Mouse (Mus musculus): Measurements from ENCODE around the gene Casp9. TPM values are rescaled to one million over a fixed set of nuclear protein-coding genes. Genes with fewer than 3 reads are reported as not detected.
"Not testable (repeated sequence)": the region's sequence is repeated elsewhere in the genome, so short reads cannot be mapped to it uniquely, and the experiment has no call there.

Casp9 gene
- total RNA-seq, 1 experiment: 6.1 TPM

DNA sequence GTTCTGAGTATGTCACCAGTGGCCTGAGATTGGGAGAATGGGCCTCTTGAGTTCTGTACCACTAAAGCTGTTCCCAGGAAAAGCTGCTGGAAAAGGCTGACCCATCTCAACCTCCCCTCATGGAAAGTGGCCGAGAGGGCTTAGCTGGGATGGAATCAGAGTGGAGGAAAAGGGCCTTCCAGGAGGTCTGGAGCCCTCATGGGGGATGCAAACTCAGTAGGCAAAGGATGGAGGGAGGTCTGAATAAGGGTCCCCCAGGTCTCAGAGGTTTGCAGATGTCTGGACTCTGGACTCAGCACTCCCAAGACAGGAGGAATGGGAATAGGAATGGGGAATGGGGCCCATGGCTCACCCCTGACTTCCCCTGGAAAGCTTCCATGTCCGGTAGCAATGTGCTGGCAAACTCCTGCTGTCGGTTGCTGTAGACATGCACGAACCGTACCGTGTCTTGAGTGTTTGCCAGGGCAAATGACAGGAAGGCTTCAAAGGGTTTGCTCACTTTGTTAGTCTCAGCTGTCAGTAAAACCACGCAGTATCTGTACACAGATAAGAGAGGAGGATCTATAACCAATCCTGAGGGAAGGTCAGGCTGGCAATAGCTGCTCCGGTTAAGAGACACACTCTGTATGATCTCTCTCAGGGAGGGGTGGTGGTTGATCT lies 23.8 kb upstream of the Casp9 start:
- no peaks in the 10 kb centered on the region for H3K9me3 ChIP-seq (ENCODE audit: control insufficient read depth, insufficient read depth, low read depth, low read length)
- H3K4me1 ChIP-seq (ENCODE audit: control insufficient read depth in 2 of 2, insufficient read depth in 2 of 2, low read length in 2 of 2, poor library complexity in 1 of 2): peaks cover 0 to 5% of the 10 kb centered on the region in 2 experiments; a peak in 2 of 4 replicates
- in situ Hi-C loops (cut with MboI; ENCODE audit: low sequenced_read_pairs in 2 of 2, unreplicated experiment in 2 of 2): no loop called here
- peaks cover 18% of the 10 kb centered on the region; the same call in 1 of the 2 replicates for H3K36me3 ChIP-seq (ENCODE audit: control insufficient read depth, insufficient read depth, low read length, poor library complexity, severe bottlenecking)
- H3K27ac ChIP-seq (ENCODE audit: insufficient read depth, low read depth, low read length, poor library complexity, severe bottlenecking): no peak overlapping the region
- H3K9ac ChIP-seq (ENCODE audit: insufficient read depth, low read depth, low read length, poor library complexity, severe bottlenecking): no peak overlapping the region
- H3K4me3 ChIP-seq (ENCODE audit: insufficient read depth in 1 of 2, low read depth in 1 of 2, low read length in 2 of 2, poor library complexity in 1 of 2, severe bottlenecking in 1 of 2): no peak overlapping the region
- TF ChIP-seq CHD2 (IDR thresholded peaks at IDR 0.05; ENCODE audit: low read depth, low read length): no peak
- TF ChIP-seq HCFC1 (IDR thresholded peaks at IDR 0.05; ENCODE audit: borderline replicate concordance, insufficient read depth, low read length): no peak
- no peak for DNase-seq (ENCODE audit: low read depth, low spot score)

DNA sequence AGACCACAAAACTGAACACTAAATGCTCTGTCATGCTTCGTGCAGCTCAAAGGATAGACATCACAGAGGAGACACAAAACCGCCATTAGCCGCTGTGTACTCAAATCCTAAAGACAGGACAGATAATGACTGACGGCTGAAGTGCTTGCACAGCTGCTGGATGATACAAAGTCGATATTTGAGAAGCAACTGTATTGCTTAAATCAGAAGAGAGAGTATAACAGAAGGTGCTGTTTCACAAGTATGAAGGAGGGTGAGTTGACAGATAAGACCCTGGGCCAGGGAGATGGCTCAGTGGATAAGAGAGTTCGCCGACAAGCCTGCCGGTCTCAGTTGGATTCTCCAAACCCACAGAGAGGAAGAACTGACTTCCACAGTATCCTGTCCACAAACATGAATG lies 21.6 kb upstream of the Casp9 start:
- no peak for DNase-seq (ENCODE audit: low read depth, low spot score)
- Histone ChIP-seq H3K36me3 (ENCODE audit: control insufficient read depth, insufficient read depth, low read length, poor library complexity, severe bottlenecking) (peaks cover 16% of the 10 kb centered on the region; the same call in 1 of the 2 replicates), H3K27ac (ENCODE audit: insufficient read depth, low read depth, low read length, poor library complexity, severe bottlenecking) (no peak overlapping the region), H3K9me3 (ENCODE audit: control insufficient read depth, insufficient read depth, low read depth, low read length) (no peaks in the 10 kb centered on the region), H3K4me3 (ENCODE audit: insufficient read depth in 1 of 2, low read depth in 1 of 2, low read length in 2 of 2, poor library complexity in 1 of 2, severe bottlenecking in 1 of 2) (no peak overlapping the region), H3K9ac (ENCODE audit: insufficient read depth, low read depth, low read length, poor library complexity, severe bottlenecking) (no peak overlapping the region), H3K4me1 (ENCODE audit: control insufficient read depth in 2 of 2, insufficient read depth in 2 of 2, low read length in 2 of 2, poor library complexity in 1 of 2) (peaks cover 0 to 5% of the 10 kb centered on the region in 2 experiments; a peak in 2 of 4 replicates)
- in situ Hi-C loops (cut with MboI; ENCODE audit: low sequenced_read_pairs in 2 of 2, unreplicated experiment in 2 of 2): no loop called here
- TF ChIP-seq HCFC1 (IDR thresholded peaks at IDR 0.05; ENCODE audit: borderline replicate concordance, insufficient read depth, low read length): no peak
- no peak for TF ChIP-seq CHD2 (IDR thresholded peaks at IDR 0.05; ENCODE audit: low read depth, low read length)
- no peak for TF ChIP-seq ZC3H11A (IDR thresholded peaks at IDR 0.05; ENCODE audit: borderline replicate concordance, low read depth, low read length)
- no peak for TF ChIP-seq MAFK (IDR thresholded peaks at IDR 0.05; ENCODE audit: insufficient read depth, low read depth, low read length)
- no peak for TF ChIP-seq ZNF384 (IDR thresholded peaks at IDR 0.05; ENCODE audit: low read depth, low read length)

- H3K36me3 ChIP-seq (ENCODE audit: control insufficient read depth, insufficient read depth, low read length, poor library complexity, severe bottlenecking): peaks cover 17% of the 10 kb centered on the region; the same call in 1 of the 2 replicates
- H3K4me3 ChIP-seq (ENCODE audit: insufficient read depth in 1 of 2, low read depth in 1 of 2, low read length in 2 of 2, poor library complexity in 1 of 2, severe bottlenecking in 1 of 2); in situ Hi-C loops (cut with MboI; ENCODE audit: low sequenced_read_pairs in 2 of 2, unreplicated experiment in 2 of 2); H3K9ac ChIP-seq (ENCODE audit: insufficient read depth, low read depth, low read length, poor library complexity, severe bottlenecking); DNase-seq (ENCODE audit: low read depth, low spot score); H3K4me1 ChIP-seq (ENCODE audit: control insufficient read depth in 2 of 2, insufficient read depth in 2 of 2, low read length in 2 of 2, poor library complexity in 1 of 2); H3K9me3 ChIP-seq (ENCODE audit: control insufficient read depth, insufficient read depth, low read depth, low read length); H3K27ac ChIP-seq (ENCODE audit: insufficient read depth, low read depth, low read length, poor library complexity, severe bottlenecking): not testable (repeated sequence)
Measured at GRCm38 (mm10) chr4:141773019-141773418, 20.4 kb upstream of the Casp9 start.

DNA sequence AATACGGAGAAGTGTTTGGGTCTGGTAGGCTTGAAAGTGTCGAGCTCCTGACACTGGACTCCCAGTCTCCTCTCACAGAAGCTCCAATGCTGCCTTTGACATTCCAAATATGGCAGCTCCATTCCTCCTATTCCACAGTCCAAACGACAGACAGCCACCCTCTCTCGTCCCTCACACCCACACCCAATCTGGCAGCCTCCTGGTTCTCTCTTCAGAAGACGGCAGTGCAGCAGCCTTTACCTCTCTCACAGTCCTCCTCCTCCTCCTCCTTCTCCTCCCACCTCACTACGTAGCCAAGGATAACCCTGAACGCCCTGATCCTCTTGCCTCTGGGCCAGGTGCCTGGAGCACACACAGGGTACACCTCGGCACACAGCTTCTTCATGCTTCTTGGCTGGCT lies 13.6 kb upstream of the Casp9 start:
- Histone ChIP-seq H3K27ac (ENCODE audit: insufficient read depth, low read depth, low read length, poor library complexity, severe bottlenecking) (no peak overlapping the region), H3K4me1 (ENCODE audit: control insufficient read depth in 2 of 2, insufficient read depth in 2 of 2, low read length in 2 of 2, poor library complexity in 1 of 2) (no peaks in the 10 kb centered on the region), H3K4me3 (ENCODE audit: insufficient read depth in 1 of 2, low read depth in 1 of 2, low read length in 2 of 2, poor library complexity in 1 of 2, severe bottlenecking in 1 of 2) (no peak overlapping the region), H3K9me3 (ENCODE audit: control insufficient read depth, insufficient read depth, low read depth, low read length) (no peaks in the 10 kb centered on the region), H3K9ac (ENCODE audit: insufficient read depth, low read depth, low read length, poor library complexity, severe bottlenecking) (no peak overlapping the region), H3K36me3 (ENCODE audit: control insufficient read depth, insufficient read depth, low read length, poor library complexity, severe bottlenecking) (peaks cover 15% of the 10 kb centered on the region)
- TF ChIP-seq ZC3H11A (IDR thresholded peaks at IDR 0.05; ENCODE audit: borderline replicate concordance, low read depth, low read length): no peak
- TF ChIP-seq ZNF384 (IDR thresholded peaks at IDR 0.05; ENCODE audit: low read depth, low read length): no peak
- TF ChIP-seq MAFK (IDR thresholded peaks at IDR 0.05; ENCODE audit: insufficient read depth, low read depth, low read length): no peak
- no peak for TF ChIP-seq HCFC1 (IDR thresholded peaks at IDR 0.05; ENCODE audit: borderline replicate concordance, insufficient read depth, low read length)
- no peak for DNase-seq (ENCODE audit: low read depth, low spot score)
- in situ Hi-C loops (cut with MboI; ENCODE audit: low sequenced_read_pairs in 2 of 2, unreplicated experiment in 2 of 2): no loop called here
